Mouse (Mus musculus) E14TG2a.4 (cell line): ENCODE data around the gene Emp1.

ENCODE experiments used
- CTCF ChIP-seq: conservative IDR thresholded peaks from 2 replicates; pipeline ENCODE4 v1.5.1; 2014; ENCODE audit warnings: low read length
- POU5F1 ChIP-seq: IDR thresholded peaks from 2 replicates; pipeline ENCODE4 v1.6.1; 2014; ENCODE audit warnings: low read length, borderline replicate concordance

DNA sequence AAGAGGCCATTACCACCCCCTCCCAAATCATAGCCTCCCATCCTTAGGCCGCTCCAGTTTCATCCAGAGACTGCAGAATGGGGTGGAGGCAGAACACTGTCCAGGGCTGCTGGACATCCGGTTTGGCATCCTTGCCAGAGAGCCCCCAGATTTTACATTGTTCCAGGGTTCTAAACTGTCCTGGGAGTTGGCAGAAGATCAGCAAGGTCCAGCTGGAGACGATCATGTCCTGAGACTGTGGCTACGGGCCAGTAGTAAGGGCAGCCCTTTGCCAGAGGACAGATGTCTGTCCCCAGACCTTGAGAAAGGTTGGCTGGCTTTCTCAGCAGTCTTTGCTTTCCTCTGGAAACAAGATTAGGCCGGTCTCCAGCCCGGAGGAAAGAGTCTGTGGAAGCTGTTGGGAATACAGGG lies 2.6 kb downstream of the Emp1 start:
- TF ChIP-seq CTCF (no peak), POU5F1 (no peak)
